Mouse (Mus musculus): ENCODE data around the gene Pak2.
"Not testable (repeated sequence)": the region's sequence is repeated elsewhere in the genome, so short reads cannot be mapped to it uniquely, and the experiment has no call there.

Gene Pak2

DNA sequence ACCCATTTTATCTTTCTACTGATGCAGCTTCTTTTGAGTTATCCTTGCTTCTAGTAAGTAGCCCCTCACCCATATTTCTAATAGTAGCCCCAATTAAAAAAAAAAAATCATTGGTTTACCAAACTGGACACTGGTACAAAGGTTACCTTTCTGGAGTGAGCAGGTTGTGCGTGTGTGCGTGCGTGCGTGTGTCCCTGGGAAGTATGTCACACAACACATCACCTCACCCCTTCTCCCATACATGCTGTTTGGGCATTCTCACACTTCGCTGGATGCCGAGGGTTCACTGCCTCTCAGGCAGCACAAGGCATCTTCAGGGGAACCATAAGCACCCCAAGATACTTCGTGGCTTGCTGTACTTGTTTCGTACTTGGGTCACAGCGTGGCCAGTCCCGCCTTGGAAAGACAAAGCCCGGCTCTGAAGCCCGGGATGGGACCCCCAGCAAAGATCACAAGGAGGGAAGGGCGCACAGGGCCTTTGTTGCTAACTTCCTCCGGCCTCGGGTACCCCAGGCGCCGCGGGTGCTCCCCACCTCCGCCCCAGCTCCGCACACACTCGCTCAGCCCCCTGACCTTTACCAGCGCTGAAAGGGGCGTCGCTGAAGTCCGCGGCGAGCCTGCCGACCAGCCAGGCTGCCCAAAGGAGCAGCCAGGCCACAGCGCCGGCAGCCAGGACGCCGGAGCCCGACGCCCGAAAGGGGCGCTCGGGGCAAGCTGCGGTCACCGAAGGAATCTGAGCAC lies 19.9 kb upstream of the Pak2 start:
- in situ Hi-C loops (cut with MboI, MseI): loop anchor here in 1 of 2 experiments (5.0 kb wide), 1 partner anchor 47 kb away; no protein-coding TSS in a partner anchor

DNA sequence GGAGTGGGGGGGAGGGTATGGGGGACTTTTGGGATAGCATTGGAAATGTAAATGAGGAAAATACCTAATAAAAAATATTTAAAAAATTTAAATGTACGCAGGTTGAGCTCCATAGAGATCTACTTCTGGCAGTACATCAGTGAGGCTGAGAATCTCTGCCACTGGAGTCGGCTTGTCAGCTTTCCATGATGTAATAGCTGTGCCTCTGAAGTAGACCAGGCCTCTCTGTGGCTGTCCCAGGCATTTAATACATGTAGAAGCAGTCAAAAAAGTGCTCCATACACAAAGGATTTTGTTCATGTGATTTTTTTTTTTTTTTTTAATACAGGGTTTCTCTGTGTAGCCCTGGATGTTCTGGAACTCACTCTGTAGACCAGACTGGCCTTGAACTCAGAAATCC lies 18.6 kb upstream of the Pak2 start:
- in situ Hi-C loops (cut with MboI, MseI): loop anchor here in 1 of 2 experiments (5.0 kb wide), 1 partner anchor 45 kb away; no protein-coding TSS in a partner anchor

DNA sequence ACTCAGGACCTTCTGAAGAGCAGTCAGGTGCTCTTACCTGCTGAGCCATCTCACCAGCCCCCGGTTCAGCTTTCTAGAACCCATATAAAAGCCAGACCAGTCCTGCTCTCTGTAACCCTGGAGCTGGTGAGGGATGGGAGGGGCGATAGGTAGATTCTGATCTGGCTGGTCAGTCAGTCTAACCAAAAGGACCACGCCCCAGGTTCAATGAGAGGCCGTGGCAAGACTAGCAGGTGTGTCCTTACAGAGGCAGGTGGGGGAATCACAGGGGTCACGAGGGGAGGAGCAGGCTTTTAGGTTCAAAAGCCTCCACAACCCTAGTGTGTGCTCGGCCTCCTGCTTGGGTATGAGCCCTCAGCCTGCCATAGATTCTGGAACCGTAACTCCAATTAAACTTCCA lies 12.3 kb upstream of the Pak2 start:
- in situ Hi-C loops (cut with MboI, MseI): no loop called here

DNA sequence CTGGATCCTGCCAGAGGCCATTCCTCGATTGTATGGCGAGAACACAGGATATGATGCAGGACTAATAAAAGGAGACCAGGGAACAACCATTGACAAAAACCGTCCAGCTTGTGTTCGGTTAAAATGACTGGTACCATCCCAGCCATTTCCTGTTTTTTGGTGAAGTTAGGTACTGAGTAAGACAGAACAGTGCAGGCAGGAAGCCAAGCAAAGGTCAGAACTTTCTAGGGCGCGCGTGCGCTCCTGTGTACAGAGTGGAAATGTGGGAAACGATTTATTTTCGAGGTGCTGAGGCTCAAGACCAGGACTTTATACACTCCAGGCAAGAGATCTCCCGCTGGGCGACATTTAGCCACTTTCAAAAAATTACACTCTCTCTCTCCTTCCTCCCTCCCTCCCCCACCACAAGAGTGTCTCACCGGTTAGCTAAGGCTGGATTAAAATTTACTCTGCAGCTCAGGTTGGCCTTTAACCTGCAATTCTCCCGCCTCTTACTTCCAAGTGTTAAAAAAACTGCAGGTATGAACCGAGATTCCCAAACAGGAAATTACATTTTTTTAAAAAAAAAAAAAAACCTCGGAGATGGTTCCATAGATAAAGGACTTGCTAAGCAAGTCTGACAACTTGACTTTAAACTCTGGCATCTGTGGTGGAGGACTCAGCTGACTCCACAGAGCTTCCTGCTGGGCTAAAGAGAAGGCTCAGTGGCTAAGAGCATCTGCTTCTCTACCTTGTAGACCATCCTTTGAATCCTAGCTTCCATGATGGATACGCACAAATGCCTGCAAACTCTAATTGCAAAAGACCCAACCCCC lies 8.7 kb upstream of the Pak2 start:
- in situ Hi-C loops (cut with MboI, MseI): no loop called here

DNA sequence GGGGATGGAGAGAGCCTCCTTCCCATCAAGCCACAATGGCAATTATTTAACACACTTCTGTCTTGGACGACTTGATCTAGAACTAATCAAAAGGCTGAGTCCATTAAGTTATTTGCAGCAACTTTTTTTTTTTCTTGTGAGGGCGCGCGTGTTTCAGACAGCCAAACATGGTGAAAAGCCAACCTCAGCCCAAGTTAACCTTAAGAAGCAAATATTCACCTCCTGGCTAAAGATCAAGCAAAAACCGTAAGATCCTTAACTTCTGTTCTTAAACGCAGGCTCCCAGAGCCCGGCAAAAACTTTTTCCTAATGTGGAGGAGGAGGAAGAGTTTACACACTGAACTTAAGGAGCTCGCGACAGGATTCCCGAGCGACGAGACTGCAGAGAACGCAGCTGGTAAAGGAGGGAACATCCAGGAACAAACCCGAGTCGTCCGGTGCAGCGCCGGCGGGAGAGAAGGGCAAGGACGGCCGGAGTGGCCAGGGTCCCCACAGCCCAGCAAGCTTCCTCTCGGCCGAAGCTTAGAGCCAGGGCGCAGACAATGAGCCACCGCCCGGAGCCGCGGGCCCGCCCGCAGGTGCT lies 643 bp downstream of the Pak2 start:
- in situ Hi-C loops (cut with MboI, MseI): no loop called here

DNA sequence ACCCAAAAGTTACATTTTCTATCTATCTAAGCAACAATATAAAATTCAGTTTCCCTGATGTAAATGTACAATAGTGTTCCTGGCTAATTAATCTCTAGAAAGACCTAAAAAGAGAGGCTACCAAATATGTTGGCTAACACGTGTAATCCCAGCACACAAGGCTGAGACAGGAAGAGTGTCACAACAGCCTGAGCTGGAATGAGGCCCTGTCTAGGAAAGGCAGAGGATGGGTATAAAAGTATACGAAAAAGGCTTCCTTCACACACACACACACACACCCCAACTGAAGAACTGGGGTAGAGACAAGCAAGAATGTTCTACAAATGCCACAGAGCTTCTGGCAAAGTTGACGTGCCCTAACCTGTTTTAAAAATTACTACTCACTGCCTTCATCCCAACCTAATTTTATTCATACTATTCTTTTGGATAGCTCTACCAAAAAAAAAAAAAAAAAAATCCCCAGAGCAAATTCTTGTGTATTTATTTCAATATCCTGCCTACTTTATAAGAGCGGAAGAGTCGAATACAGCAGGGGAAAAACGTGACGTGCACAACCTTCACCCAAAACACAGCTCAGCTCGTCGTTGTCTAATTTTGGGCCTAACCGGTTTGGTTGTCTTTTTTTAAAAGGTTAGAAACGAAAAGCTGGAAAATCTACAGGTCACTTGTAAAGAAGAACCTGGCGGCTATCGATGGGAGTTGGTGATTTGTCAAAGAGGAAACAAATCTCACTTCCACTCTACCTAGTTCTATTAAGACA lies 1.3 kb downstream of the Pak2 start:
- in situ Hi-C loops (cut with MboI, MseI): no loop called here

DNA sequence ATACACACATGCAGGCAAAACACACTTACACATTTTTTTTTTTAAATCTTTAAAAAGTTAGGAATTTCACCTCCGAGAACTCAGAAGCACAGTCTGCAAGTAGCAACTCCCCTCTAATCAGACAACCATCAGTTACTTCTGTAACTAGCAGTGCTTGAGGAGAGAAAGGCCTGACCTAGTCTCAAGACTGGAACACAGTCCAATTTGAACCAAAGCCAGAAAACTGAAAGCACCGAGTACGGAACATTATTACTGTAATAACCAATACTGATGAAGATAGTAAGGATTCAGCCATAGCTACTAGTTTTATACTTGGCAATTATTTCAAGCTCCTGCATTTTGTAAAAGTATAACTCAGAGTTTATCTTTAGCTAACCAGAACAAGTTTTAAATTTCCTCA lies 2.7 kb downstream of the Pak2 start:
- in situ Hi-C loops (cut with MboI, MseI): no loop called here

DNA sequence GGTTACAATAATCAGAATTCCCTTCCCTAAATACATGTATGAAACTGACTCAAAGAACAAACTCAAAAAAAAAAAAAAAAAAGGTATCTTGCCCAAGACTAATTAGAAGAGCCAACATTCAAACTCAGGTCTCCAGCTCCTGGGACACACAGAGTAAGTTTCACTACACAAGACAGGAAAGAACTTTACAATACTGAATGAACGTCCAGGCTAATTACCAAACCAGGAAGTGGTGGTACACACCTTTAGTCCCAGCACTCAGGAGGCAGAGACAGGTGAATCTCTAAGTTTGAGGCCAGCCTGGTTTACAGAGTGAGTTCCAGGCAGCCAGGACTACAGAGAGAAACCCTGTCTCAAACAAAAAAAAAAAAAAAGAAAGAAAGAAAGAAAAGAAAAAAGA lies 3.4 kb downstream of the Pak2 start:
- in situ Hi-C loops (cut with MboI, MseI): no loop called here

DNA sequence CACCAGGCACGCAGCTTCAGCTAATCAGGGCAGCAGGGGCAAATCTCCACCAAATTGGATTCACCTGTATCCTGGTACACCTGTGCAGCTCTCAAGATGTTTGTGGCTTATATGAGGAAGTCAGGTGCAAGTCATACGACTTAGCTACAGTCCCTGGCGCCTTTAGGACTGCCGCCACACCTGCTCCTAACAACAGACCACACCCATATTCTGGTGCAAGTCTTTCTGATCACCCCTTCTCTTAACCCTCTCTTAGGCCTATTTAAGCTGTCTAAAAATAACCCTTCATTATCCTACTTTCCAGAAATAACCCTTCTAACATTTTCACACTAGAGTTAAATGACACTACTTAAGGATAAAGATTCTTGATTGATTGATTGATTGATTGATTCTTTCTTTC lies 9.1 kb downstream of the Pak2 start:
- in situ Hi-C loops (cut with MboI, MseI): not testable (repeated sequence)

DNA sequence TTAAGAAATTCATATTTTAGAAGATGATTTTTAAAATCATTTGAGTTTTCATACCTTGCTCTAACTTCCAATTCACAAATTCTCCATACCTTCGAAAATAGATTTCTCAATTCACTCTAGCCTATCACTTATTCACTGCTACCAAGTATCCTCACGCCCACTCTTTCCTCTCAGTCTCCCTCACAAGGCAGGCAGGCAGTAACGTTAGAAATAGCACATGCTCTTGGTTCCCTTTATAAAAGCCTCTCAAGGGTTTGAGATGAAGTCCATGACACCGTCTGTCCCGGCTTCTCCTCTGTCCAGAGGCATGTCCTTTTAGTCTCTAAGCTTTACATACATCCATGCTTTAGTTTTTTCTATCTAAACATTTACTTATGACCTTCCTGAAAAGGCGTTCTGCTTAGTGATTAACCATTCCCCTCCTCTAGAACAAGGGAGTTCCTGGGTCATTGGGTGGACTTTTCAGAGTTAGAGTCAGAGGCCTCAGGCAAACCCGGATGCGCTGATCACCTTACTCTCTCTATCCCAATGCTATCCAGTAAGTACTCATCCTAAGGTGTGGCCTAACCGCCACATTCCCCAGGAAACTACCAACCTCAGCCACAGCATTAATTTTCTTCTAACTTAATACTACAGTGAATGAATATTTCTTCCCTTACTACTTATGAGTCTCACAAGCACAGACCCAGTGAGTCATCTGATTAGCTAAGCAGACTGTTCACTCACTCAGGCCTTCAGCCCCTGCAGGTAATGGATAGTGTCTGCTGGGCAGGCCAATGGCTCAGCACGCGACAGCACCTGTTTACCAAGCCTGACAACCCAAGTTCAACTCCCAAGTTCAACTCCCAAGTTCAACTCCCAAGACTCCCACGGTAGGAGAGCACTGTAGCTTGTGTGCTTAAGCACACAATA lies 10.5 kb downstream of the Pak2 start:
- in situ Hi-C loops (cut with MboI, MseI): loop anchor here in 1 of 2 experiments (10.0 kb wide), 1 partner anchor 1354 kb away; no protein-coding TSS in a partner anchor

DNA sequence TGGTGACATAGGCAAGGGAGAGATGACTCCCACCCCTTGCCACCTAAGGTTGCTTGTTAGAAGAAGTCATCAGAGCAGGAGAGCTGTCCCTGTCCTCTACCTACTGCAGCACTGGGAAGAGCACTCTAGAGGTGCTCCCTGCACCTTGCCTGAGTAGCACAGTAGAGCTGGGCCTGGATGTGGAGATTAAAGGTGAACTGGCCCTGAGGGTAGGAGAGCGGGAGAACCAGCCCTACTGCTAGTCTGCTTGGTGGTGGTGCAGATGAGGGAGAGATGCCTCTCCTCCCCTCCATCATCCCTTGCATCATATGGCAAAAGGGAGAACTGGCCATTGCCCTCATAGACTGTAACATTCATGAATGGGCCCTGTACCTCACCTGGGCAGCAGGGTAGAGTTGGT lies 12.2 kb downstream of the Pak2 start:
- in situ Hi-C loops (cut with MboI, MseI): loop anchor here in 1 of 2 experiments (10.0 kb wide), 1 partner anchor 1352 kb away; no protein-coding TSS in a partner anchor

DNA sequence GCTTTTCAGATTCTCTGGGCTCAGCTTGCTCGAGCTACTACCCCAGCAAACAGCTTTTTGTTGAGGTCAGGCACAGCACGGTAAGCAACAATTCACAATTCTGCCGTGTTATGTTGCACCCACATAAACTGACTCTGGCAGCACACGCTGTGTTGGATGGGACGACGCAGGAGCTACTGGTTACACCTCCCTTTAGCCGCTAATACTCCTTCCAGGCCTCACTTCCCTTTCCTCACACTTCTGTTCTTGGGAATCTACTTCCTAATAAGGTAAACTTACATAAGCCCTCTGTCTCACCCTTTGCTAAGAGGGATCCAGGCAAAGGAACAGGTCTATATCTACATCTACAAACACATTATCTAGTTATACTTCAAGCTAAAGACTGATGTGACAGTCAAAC lies 15.2 kb downstream of the Pak2 start:
- in situ Hi-C loops (cut with MboI, MseI): loop anchor here in 1 of 2 experiments (10.0 kb wide), 1 partner anchor 1349 kb away; no protein-coding TSS in a partner anchor

DNA sequence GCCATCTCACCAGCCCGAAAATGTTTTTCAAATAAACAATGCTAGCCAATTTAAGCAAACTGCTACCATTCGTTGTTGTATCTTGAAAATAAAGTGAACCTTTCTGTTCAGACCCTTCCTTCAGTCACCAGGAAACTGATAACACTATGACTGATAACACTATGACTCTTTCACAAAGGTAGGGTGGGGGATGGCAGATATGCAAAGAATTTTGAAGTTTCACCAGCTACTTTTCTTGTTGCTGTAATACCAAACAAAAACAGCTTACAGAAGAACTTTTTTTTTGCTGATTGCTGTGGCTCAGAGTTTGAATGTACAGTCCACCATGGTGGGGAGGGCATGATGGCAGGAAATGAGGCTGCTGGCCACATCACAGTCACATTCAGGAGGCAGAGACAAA lies 16.9 kb downstream of the Pak2 start:
- in situ Hi-C loops (cut with MboI, MseI): loop anchor here in 1 of 2 experiments (10.0 kb wide), 1 partner anchor 1347 kb away; no protein-coding TSS in a partner anchor

DNA sequence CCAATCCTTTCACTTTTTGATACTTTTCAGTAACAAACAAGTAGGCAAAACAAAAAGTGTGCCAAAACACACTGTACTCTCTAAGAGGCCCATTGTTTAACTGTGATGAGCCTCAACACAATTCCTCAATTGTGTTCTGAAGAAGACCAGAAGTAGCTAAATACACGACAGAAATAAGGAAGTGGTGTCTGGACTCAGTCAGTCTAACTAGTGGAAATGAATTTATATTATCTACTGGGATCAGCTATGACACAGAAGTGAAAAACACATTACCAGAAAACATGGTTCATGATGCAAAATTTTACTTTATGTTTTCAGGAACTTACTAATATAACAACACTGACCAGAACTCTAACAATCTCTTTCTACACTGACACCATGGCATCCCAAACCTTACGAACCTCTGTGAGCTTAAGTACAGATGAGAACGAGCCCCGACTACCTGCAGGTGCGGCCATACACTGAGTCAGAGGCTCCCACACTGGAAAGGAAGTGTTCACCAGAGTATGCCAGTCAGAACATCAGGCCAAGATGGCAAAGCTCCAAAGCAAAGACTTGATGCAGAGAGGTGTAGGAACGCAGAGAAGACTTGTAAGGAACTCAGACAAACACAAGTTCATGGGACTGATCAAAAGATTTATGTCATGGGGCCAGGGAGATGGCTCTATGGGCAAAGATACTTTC lies 19.2 kb downstream of the Pak2 start:
- in situ Hi-C loops (cut with MboI, MseI): loop anchor here in 1 of 2 experiments (10.0 kb wide), 1 partner anchor 1345 kb away; no protein-coding TSS in a partner anchor

DNA sequence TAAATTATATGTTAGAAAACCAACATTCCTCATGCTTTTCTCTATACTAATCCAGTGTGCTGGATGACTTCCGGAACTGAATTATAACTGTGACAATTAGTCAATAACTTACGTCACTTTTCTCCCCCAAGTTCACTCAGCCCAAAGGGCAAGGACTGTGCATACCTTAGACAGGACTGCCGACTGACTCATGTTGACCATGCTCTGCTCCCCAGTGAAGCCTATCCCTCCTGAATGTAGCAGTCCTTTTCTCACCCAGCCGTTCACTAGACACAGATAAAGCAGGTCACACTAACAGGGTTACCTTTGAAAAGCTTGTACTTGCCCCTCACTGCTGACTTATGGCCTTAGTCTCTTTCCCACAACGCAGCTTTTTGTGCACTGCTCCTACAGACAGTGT lies 20.3 kb downstream of the Pak2 start:
- in situ Hi-C loops (cut with MboI, MseI): no loop called here

DNA sequence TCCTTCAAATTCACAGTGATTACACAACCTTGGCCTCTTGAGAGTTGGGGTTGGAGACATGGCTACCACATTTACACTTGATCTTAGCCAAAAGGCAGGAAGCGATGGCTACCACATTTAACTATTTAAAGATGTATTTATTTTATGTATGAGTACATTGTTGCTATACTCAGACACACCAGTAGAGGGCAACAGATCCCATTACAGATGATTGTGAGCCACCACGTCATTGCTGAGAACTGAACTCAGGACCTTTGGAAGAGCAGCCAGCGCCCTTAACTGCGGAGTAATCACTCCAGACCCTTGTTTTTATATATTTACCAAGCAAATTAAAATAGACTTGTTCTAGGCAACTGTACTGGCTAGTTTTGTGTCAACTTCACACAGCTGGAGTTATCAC lies 36.8 kb downstream of the Pak2 start:
- in situ Hi-C loops (cut with MboI, MseI): no loop called here

DNA sequence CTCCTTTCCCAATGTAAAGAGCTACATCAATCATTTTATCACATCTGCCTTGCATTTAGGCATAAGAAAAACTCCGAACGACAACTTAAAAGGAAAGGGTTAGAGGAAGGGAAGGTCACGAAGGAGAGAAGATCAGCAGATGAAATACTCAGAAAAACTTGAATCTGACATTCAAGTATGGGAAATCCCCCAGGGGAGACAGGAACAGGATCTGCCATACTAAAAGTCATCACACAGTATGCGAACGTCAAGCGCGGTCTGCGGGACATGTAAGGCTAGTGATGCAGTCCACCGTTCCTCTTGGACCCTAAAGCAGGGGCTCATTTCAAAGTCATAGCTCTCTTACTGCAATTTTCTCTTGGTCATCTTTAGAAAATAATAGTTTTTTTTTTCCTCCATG lies 59.5 kb downstream of the Pak2 start:
- in situ Hi-C loops (cut with MboI, MseI): no loop called here

DNA sequence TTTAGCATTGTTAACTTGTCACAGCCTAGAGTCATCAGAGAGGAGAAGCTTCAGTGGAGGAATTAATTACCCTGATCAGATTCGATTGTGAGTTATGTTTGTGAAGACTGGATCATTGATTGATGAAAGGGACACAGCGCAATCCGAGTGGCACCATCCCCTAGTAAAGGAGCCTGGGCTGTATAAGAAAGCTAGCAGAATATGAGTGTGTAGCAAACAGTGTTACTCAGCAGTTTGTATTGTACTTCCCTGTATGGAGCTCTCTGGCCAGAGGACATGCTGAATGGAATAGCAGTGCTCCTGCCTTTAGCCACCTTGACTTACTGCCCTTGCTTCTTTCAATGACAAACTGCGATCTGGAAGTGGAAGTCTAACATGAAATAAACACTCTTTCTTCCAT lies 68.8 kb downstream of the Pak2 start:
- in situ Hi-C loops (cut with MboI, MseI): no loop called here

DNA sequence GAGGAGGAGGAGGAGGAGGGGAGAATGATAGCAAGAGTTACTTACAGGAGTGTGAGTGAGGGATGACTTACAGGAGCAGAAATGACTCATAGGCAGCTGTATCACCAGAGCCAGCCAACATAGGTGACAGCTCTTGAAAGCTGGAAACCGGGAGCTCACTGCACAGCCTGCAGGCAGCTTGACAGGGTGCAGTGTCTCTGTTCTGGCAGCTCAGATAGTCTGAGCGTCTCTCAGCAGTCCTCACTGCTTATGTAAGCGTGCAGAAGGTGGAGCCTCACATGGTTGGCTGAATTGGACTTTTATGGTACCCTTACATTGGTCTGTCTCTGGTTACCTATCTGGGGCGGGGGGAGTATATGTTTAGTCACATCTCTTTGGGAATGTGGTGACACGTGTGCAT lies 69.2 kb downstream of the Pak2 start:
- in situ Hi-C loops (cut with MboI, MseI): no loop called here
